Mouse (Mus musculus): ENCODE data around the gene Zfp598. TPM values are rescaled to one million over a fixed set of nuclear protein-coding genes. Genes with fewer than 3 reads are reported as not detected.

Gene Zfp598
- polyA plus RNA-seq (2012; rRNA removed; ENCODE audit: low replicate concordance) = 59.9 and 96.8 TPM in 2 replicates

GRCm38 (mm10) chr17:24669545-24670245 lies at the start of gene Zfp598:
Zfp598 (plus strand) TSS chr17:24669687.

GRCm38 (mm10) chr17:24632167-24632812 lies 37.2 kb upstream of the Zfp598 start, which contains the start of the genes Tsc2 and Nthl1:
Tsc2 (minus strand) TSS chr17:24632630.
Nthl1 (plus strand) TSS chr17:24632680.

GRCm38 (mm10) chr17:24650070-24650616 lies 19.3 kb upstream of the Zfp598 start, which contains the start of gene Slc9a3r2:
Slc9a3r2 (minus strand) TSS chr17:24650327.

GRCm38 (mm10) chr17:24658017-24658758 lies 11.3 kb upstream of the Zfp598 start, which contains the start of gene Npw:
Npw (minus strand) TSS chr17:24658457.

GRCm38 (mm10) chr17:24689251-24690081 lies 20.0 kb downstream of the Zfp598 start, which contains the start of gene Syngr3:
Syngr3 (minus strand) TSS chr17:24689955.

GRCm38 (mm10) chr17:24696011-24696697 lies 26.7 kb downstream of the Zfp598 start, which contains the start of the genes Gfer and Noxo1:
Gfer (minus strand) TSS chr17:24696156.
Noxo1 (plus strand) TSS chr17:24696234.

GRCm38 (mm10) chr17:24706982-24707800 lies 37.7 kb downstream of the Zfp598 start, which contains the start of gene Tbl3:
Tbl3 (minus strand) TSS chr17:24707660.

GRCm38 (mm10) chr17:24717943-24718342 lies 48.5 kb downstream of the Zfp598 start, which contains the start of the genes Rnf151 and Rps2:
Rnf151 (minus strand) TSS chr17:24718063.
Rps2 (plus strand) TSS chr17:24718116.

GRCm38 (mm10) chr17:24724184-24724583 lies 54.7 kb downstream of the Zfp598 start, which contains the start of gene Ndufb10:
Ndufb10 (minus strand) TSS chr17:24724478.

GRCm38 (mm10) chr17:24727618-24728017 lies 58.1 kb downstream of the Zfp598 start, which contains the start of gene Rpl3l:
Rpl3l (plus strand) TSS chr17:24727820.

Other genes with a start within 250 kb of the Zfp598 start
- gene Eci1, start 243.0 kb upstream of the Zfp598 start, polyA plus RNA-seq (2012; rRNA removed; ENCODE audit: low replicate concordance) = 161 and 217 TPM in 2 replicates
- 6.2 and 11.7 TPM in 2 replicates for gene Dnase1l2, start 226.6 kb upstream of the Zfp598 start, polyA plus RNA-seq (2012; rRNA removed; ENCODE audit: low replicate concordance)
- gene E4f1, start 199.4 kb upstream of the Zfp598 start, polyA plus RNA-seq (2012; rRNA removed; ENCODE audit: low replicate concordance) = 74.7 and 92.1 TPM in 2 replicates
- 39.2 and 51.2 TPM in 2 replicates for gene Pgp, start 199.3 kb upstream of the Zfp598 start, polyA plus RNA-seq (2012; rRNA removed; ENCODE audit: low replicate concordance)
- 0.13 and 0.39 TPM in 2 replicates for gene Bricd5, start 195.8 kb upstream of the Zfp598 start, polyA plus RNA-seq (2012; rRNA removed; ENCODE audit: low replicate concordance)
- gene Mlst8, start 190.6 kb upstream of the Zfp598 start, polyA plus RNA-seq (2012; rRNA removed; ENCODE audit: low replicate concordance) = 38.1 and 67.3 TPM in 2 replicates
- 0.37 and 3.5 TPM in 2 replicates for gene Caskin1, start 181.1 kb upstream of the Zfp598 start, polyA plus RNA-seq (2012; rRNA removed; ENCODE audit: low replicate concordance)
- 182 and 282 TPM in 2 replicates for gene Traf7, start 141.7 kb upstream of the Zfp598 start, polyA plus RNA-seq (2012; rRNA removed; ENCODE audit: low replicate concordance)
- 0.34 and 0.81 TPM in 2 replicates for gene Rab26, start 135.5 kb upstream of the Zfp598 start, polyA plus RNA-seq (2012; rRNA removed; ENCODE audit: low replicate concordance)
- 82.6 and 139 TPM in 2 replicates for gene Pkd1, start 119.9 kb upstream of the Zfp598 start, polyA plus RNA-seq (2012; rRNA removed; ENCODE audit: low replicate concordance)
- 180 and 186 TPM in 2 replicates for gene Tsc2, start 37.1 kb upstream of the Zfp598 start, polyA plus RNA-seq (2012; rRNA removed; ENCODE audit: low replicate concordance)
- 21.7 and 22.7 TPM in 2 replicates for gene Nthl1, start 37.0 kb upstream of the Zfp598 start, polyA plus RNA-seq (2012; rRNA removed; ENCODE audit: low replicate concordance)
- gene Slc9a3r2, start 19.4 kb upstream of the Zfp598 start, polyA plus RNA-seq (2012; rRNA removed; ENCODE audit: low replicate concordance) = 159 and 182 TPM in 2 replicates
- gene Npw, start 11.2 kb upstream of the Zfp598 start, polyA plus RNA-seq (2012; rRNA removed; ENCODE audit: low replicate concordance) = 0.75 and 0.93 TPM in 2 replicates
- 0.24 and 0.55 TPM in 2 replicates for gene Syngr3, start 20.3 kb downstream of the Zfp598 start, polyA plus RNA-seq (2012; rRNA removed; ENCODE audit: low replicate concordance)
- gene Gfer, start 26.5 kb downstream of the Zfp598 start, polyA plus RNA-seq (2012; rRNA removed; ENCODE audit: low replicate concordance) = 32.2 and 33.0 TPM in 2 replicates
- 7.8 and 11.2 TPM in 2 replicates for gene Noxo1, start 26.5 kb downstream of the Zfp598 start, polyA plus RNA-seq (2012; rRNA removed; ENCODE audit: low replicate concordance)
- 62.3 and 93.0 TPM in 2 replicates for gene Tbl3, start 38.0 kb downstream of the Zfp598 start, polyA plus RNA-seq (2012; rRNA removed; ENCODE audit: low replicate concordance)
- gene Rnf151, start 48.4 kb downstream of the Zfp598 start, polyA plus RNA-seq (2012; rRNA removed; ENCODE audit: low replicate concordance) = 0.13 and 0.19 TPM in 2 replicates
- 1,499 and 4,382 TPM in 2 replicates for gene Rps2, start 48.4 kb downstream of the Zfp598 start, polyA plus RNA-seq (2012; rRNA removed; ENCODE audit: low replicate concordance)
- gene Ndufb10, start 54.8 kb downstream of the Zfp598 start, polyA plus RNA-seq (2012; rRNA removed; ENCODE audit: low replicate concordance) = 368 and 449 TPM in 2 replicates
- 0.15 and 0.24 TPM in 2 replicates for gene Rpl3l, start 58.1 kb downstream of the Zfp598 start, polyA plus RNA-seq (2012; rRNA removed; ENCODE audit: low replicate concordance)
- gene Msrb1, start 67.0 kb downstream of the Zfp598 start, polyA plus RNA-seq (2012; rRNA removed; ENCODE audit: low replicate concordance) = 104 and 170 TPM in 2 replicates
- gene Hs3st6, start 83.3 kb downstream of the Zfp598 start, polyA plus RNA-seq (2012; rRNA removed; ENCODE audit: low replicate concordance) = 0.80 and 5.6 TPM in 2 replicates
- gene Meiob, start 134.6 kb downstream of the Zfp598 start, polyA plus RNA-seq (2012; rRNA removed; ENCODE audit: low replicate concordance) = 0.10 TPM in 1 of 2 replicates, not detected in the other
- 97.3 and 196 TPM in 2 replicates for gene Hagh, start 170.5 kb downstream of the Zfp598 start, polyA plus RNA-seq (2012; rRNA removed; ENCODE audit: low replicate concordance)
- gene Fahd1, start 180.7 kb downstream of the Zfp598 start, polyA plus RNA-seq (2012; rRNA removed; ENCODE audit: low replicate concordance) = 10.9 and 14.8 TPM in 2 replicates
- gene Igfals, start 196.3 kb downstream of the Zfp598 start, polyA plus RNA-seq (2012; rRNA removed; ENCODE audit: low replicate concordance) = 50.0 and 143 TPM in 2 replicates
- gene Nubp2, start 216.7 kb downstream of the Zfp598 start, polyA plus RNA-seq (2012; rRNA removed; ENCODE audit: low replicate concordance) = 32.7 and 38.4 TPM in 2 replicates
- 53.0 and 84.0 TPM in 2 replicates for gene Spsb3, start 217.0 kb downstream of the Zfp598 start, polyA plus RNA-seq (2012; rRNA removed; ENCODE audit: low replicate concordance)
- gene Eme2, start 225.4 kb downstream of the Zfp598 start, polyA plus RNA-seq (2012; rRNA removed; ENCODE audit: low replicate concordance) = 30.9 and 44.6 TPM in 2 replicates
- gene Mrps34, start 225.4 kb downstream of the Zfp598 start, polyA plus RNA-seq (2012; rRNA removed; ENCODE audit: low replicate concordance) = 141 and 210 TPM in 2 replicates
- gene Nme3, start 226.8 kb downstream of the Zfp598 start, polyA plus RNA-seq (2012; rRNA removed; ENCODE audit: low replicate concordance) = 39.5 and 77.7 TPM in 2 replicates